Mouse (Mus musculus): ENCODE measurements at regions not wholly inside any gene's neighbourhood (a gene's known extent, or its start where the extent isn't known, plus 50 kb on each side); places are given as distances from the start of the nearest gene placed in this dataset.

GRCm38 (mm10) chr10:122291091-122291490, 157.2 kb upstream of the Avpr1a start:
- no peaks in the 10 kb centered on the region for H3K79me2 ChIP-seq (ENCODE audit: control insufficient read depth, insufficient read depth)
- TF ChIP-seq MYOD1 (IDR thresholded peaks at IDR 0.05; ENCODE audit: control insufficient read depth, insufficient read length, low read depth) (no peak), MYOG (IDR thresholded peaks at IDR 0.05; ENCODE audit: control insufficient read depth, extremely low read depth, insufficient read length) (no peak), FOSL1 (IDR thresholded peaks at IDR 0.05; ENCODE audit: insufficient read depth, low read length, poor library complexity, severe bottlenecking) (no peak), USF1 (IDR thresholded peaks at IDR 0.05; ENCODE audit: low read depth) (no peak), CTCF (IDR thresholded peaks at IDR 0.05; ENCODE audit: control insufficient read depth, insufficient read depth, insufficient read length) (no peak), CEBPB (IDR thresholded peaks at IDR 0.05; ENCODE audit: low read depth) (no peak), MAX (IDR thresholded peaks at IDR 0.05) (no peak)
- no peaks in the 10 kb centered on the region for H3K27me3 ChIP-seq (ENCODE audit: control insufficient read depth, insufficient read depth, insufficient read length)
- no peaks in the 10 kb centered on the region for H3K79me3 ChIP-seq (ENCODE audit: low read depth)
- no peak overlapping the region for H3ac ChIP-seq (ENCODE audit: control insufficient read depth, insufficient read length, low read depth)
- H3K36me3 ChIP-seq (ENCODE audit: control insufficient read depth, insufficient read depth): no peaks in the 10 kb centered on the region
- H3K4me3 ChIP-seq (ENCODE audit: insufficient read depth, poor library complexity, severe bottlenecking): no peak overlapping the region

- H3K79me3 ChIP-seq (ENCODE audit: low read depth): no peaks in the 10 kb centered on the region
- H3K27me3 ChIP-seq (ENCODE audit: control insufficient read depth, insufficient read depth, insufficient read length): no peaks in the 10 kb centered on the region
- no peaks in the 10 kb centered on the region for H3K36me3 ChIP-seq (ENCODE audit: control insufficient read depth, insufficient read depth)
- no peaks in the 10 kb centered on the region for H3K79me2 ChIP-seq (ENCODE audit: control insufficient read depth, insufficient read depth)
- TF ChIP-seq FOSL1 (IDR thresholded peaks at IDR 0.05; ENCODE audit: insufficient read depth, low read length, poor library complexity, severe bottlenecking) (peak; percentile 44), CTCF (IDR thresholded peaks at IDR 0.05; ENCODE audit: control insufficient read depth, insufficient read depth, insufficient read length) (no peak), CEBPB (IDR thresholded peaks at IDR 0.05; ENCODE audit: low read depth) (peak; percentile 30), MYOG (IDR thresholded peaks at IDR 0.05; ENCODE audit: control insufficient read depth, extremely low read depth, insufficient read length) (no peak), MYOD1 (IDR thresholded peaks at IDR 0.05; ENCODE audit: control insufficient read depth, insufficient read length, low read depth) (no peak), MAX (IDR thresholded peaks at IDR 0.05) (no peak), USF1 (IDR thresholded peaks at IDR 0.05; ENCODE audit: low read depth) (no peak)
- H3K4me3 ChIP-seq (ENCODE audit: insufficient read depth, poor library complexity, severe bottlenecking): no peak overlapping the region
- no peak overlapping the region for H3ac ChIP-seq (ENCODE audit: control insufficient read depth, insufficient read length, low read depth)
Observed at GRCm38 (mm10) chr10:122274885-122275284, 173.4 kb upstream of the Avpr1a start.

- H3ac ChIP-seq (ENCODE audit: control insufficient read depth, insufficient read length, low read depth): no peak overlapping the region
- no peaks in the 10 kb centered on the region for H3K79me3 ChIP-seq (ENCODE audit: low read depth)
- no peaks in the 10 kb centered on the region for H3K36me3 ChIP-seq (ENCODE audit: control insufficient read depth, insufficient read depth)
- no peaks in the 10 kb centered on the region for H3K27me3 ChIP-seq (ENCODE audit: control insufficient read depth, insufficient read depth, insufficient read length)
- H3K4me3 ChIP-seq (ENCODE audit: insufficient read depth, poor library complexity, severe bottlenecking): no peak overlapping the region
- no peak for TF ChIP-seq CTCF (IDR thresholded peaks at IDR 0.05; ENCODE audit: control insufficient read depth, insufficient read depth, insufficient read length)
- no peak for TF ChIP-seq USF1 (IDR thresholded peaks at IDR 0.05; ENCODE audit: low read depth)
- no peak for TF ChIP-seq MAX (IDR thresholded peaks at IDR 0.05)
- no peak for TF ChIP-seq FOSL1 (IDR thresholded peaks at IDR 0.05; ENCODE audit: insufficient read depth, low read length, poor library complexity, severe bottlenecking)
- TF ChIP-seq MYOG (IDR thresholded peaks at IDR 0.05; ENCODE audit: control insufficient read depth, extremely low read depth, insufficient read length): no peak
- no peak for TF ChIP-seq MYOD1 (IDR thresholded peaks at IDR 0.05; ENCODE audit: control insufficient read depth, insufficient read length, low read depth)
- TF ChIP-seq CEBPB (IDR thresholded peaks at IDR 0.05; ENCODE audit: low read depth): no peak
- no peaks in the 10 kb centered on the region for H3K79me2 ChIP-seq (ENCODE audit: control insufficient read depth, insufficient read depth)
Observed at GRCm38 (mm10) chr10:122274181-122274580, 174.1 kb upstream of the Avpr1a start.

GRCm38 (mm10) chr10:122264070-122264469, 166.9 kb upstream of the Rxylt1 start:
- Histone ChIP-seq H3K36me3 (ENCODE audit: control insufficient read depth, insufficient read depth) (no peaks in the 10 kb centered on the region), H3K27me3 (ENCODE audit: control insufficient read depth, insufficient read depth, insufficient read length) (no peaks in the 10 kb centered on the region), H3ac (ENCODE audit: control insufficient read depth, insufficient read length, low read depth) (no peak overlapping the region), H3K79me3 (ENCODE audit: low read depth) (no peaks in the 10 kb centered on the region), H3K79me2 (ENCODE audit: control insufficient read depth, insufficient read depth) (no peaks in the 10 kb centered on the region), H3K4me3 (ENCODE audit: insufficient read depth, poor library complexity, severe bottlenecking) (no peak overlapping the region)
- TF ChIP-seq CTCF (IDR thresholded peaks at IDR 0.05; ENCODE audit: control insufficient read depth, insufficient read depth, insufficient read length) (no peak), FOSL1 (IDR thresholded peaks at IDR 0.05; ENCODE audit: insufficient read depth, low read length, poor library complexity, severe bottlenecking) (no peak), USF1 (IDR thresholded peaks at IDR 0.05; ENCODE audit: low read depth) (no peak), MYOD1 (IDR thresholded peaks at IDR 0.05; ENCODE audit: control insufficient read depth, insufficient read length, low read depth) (no peak), CEBPB (IDR thresholded peaks at IDR 0.05; ENCODE audit: low read depth) (no peak), MYOG (IDR thresholded peaks at IDR 0.05; ENCODE audit: control insufficient read depth, extremely low read depth, insufficient read length) (no peak), MAX (IDR thresholded peaks at IDR 0.05) (no peak)

- no peaks in the 10 kb centered on the region for H3K27me3 ChIP-seq (ENCODE audit: control insufficient read depth, insufficient read depth, insufficient read length)
- H3K79me3 ChIP-seq (ENCODE audit: low read depth): no peaks in the 10 kb centered on the region
- H3K79me2 ChIP-seq (ENCODE audit: control insufficient read depth, insufficient read depth): no peaks in the 10 kb centered on the region
- no peak overlapping the region for H3ac ChIP-seq (ENCODE audit: control insufficient read depth, insufficient read length, low read depth)
- no peak overlapping the region for H3K4me3 ChIP-seq (ENCODE audit: insufficient read depth, poor library complexity, severe bottlenecking)
- no peak for TF ChIP-seq CEBPB (IDR thresholded peaks at IDR 0.05; ENCODE audit: low read depth)
- no peak for TF ChIP-seq USF1 (IDR thresholded peaks at IDR 0.05; ENCODE audit: low read depth)
- TF ChIP-seq FOSL1 (IDR thresholded peaks at IDR 0.05; ENCODE audit: insufficient read depth, low read length, poor library complexity, severe bottlenecking): no peak
- no peaks in the 10 kb centered on the region for H3K36me3 ChIP-seq (ENCODE audit: control insufficient read depth, insufficient read depth)
Observed at GRCm38 (mm10) chr10:122259354-122259753, 162.2 kb upstream of the Rxylt1 start.

- no peaks in the 10 kb centered on the region for H3K79me2 ChIP-seq (ENCODE audit: control insufficient read depth, insufficient read depth)
- no peak overlapping the region for H3ac ChIP-seq (ENCODE audit: control insufficient read depth, insufficient read length, low read depth)
- no peak for TF ChIP-seq FOSL1 (IDR thresholded peaks at IDR 0.05; ENCODE audit: insufficient read depth, low read length, poor library complexity, severe bottlenecking)
- TF ChIP-seq CTCF (IDR thresholded peaks at IDR 0.05; ENCODE audit: control insufficient read depth, insufficient read depth, insufficient read length): no peak
- no peak for TF ChIP-seq MAX (IDR thresholded peaks at IDR 0.05)
- no peak for TF ChIP-seq USF1 (IDR thresholded peaks at IDR 0.05; ENCODE audit: low read depth)
- TF ChIP-seq MYOG (IDR thresholded peaks at IDR 0.05; ENCODE audit: control insufficient read depth, extremely low read depth, insufficient read length): no peak
- no peak for TF ChIP-seq CEBPB (IDR thresholded peaks at IDR 0.05; ENCODE audit: low read depth)
- no peak for TF ChIP-seq MYOD1 (IDR thresholded peaks at IDR 0.05; ENCODE audit: control insufficient read depth, insufficient read length, low read depth)
- H3K79me3 ChIP-seq (ENCODE audit: low read depth): no peaks in the 10 kb centered on the region
- H3K27me3 ChIP-seq (ENCODE audit: control insufficient read depth, insufficient read depth, insufficient read length): no peaks in the 10 kb centered on the region
- H3K36me3 ChIP-seq (ENCODE audit: control insufficient read depth, insufficient read depth): no peaks in the 10 kb centered on the region
- H3K4me3 ChIP-seq (ENCODE audit: insufficient read depth, poor library complexity, severe bottlenecking): no peak overlapping the region
Observed at GRCm38 (mm10) chr10:122258711-122259110, 161.5 kb upstream of the Rxylt1 start.

Data from C2C12 (cell line).